Mouse (Mus musculus) small intestine, adult 2 months (tissue): Measurements from ENCODE around the gene Sec16b. TPM values are rescaled to one million over a fixed set of nuclear protein-coding genes. Genes with fewer than 3 reads are reported as not detected.

Experiments
- H3K27ac ChIP-seq: fragments of 200-500 bp; 2 replicates; pipeline ENCODE4 v1.5.1; 2012; ENCODE audit warnings: low read depth, low read length, control low read depth, inconsistent platforms; ENCODE audit not compliant: insufficient read depth
- H3K27me3 ChIP-seq: fragments of 200-500 bp; 2 replicates; pipeline ENCODE4 v1.6.1; 2012; ENCODE audit warnings: mild to moderate bottlenecking, moderate library complexity, low read length, inconsistent platforms; ENCODE audit not compliant: control insufficient read depth, insufficient read depth
- H3K36me3 ChIP-seq: fragments of 200-500 bp; 2 replicates; pipeline ENCODE4 v1.6.1; 2012; ENCODE audit warnings: mild to moderate bottlenecking, low read length, control low read depth, inconsistent platforms; ENCODE audit not compliant: control insufficient read depth, insufficient read depth
- H3K4me1 ChIP-seq: fragments of 200-500 bp; 2 replicates; pipeline ENCODE4 v1.6.1; 2012; ENCODE audit warnings: low read length, inconsistent platforms, mixed read lengths; ENCODE audit not compliant: control insufficient read depth, insufficient read depth, insufficient read length
- H3K4me3 ChIP-seq: fragments of 200-500 bp; 2 replicates; pipeline ENCODE4 v1.5.1; 2012; ENCODE audit warnings: low read depth, mild to moderate bottlenecking, control low read depth, inconsistent platforms, low read length, moderate library complexity
- CTCF ChIP-seq: fragments of 200-500 bp; IDR thresholded peaks from 2 replicates; pipeline ENCODE4 v1.5.1; 2012; ENCODE audit warnings: low read depth, mild to moderate bottlenecking, control low read depth, inconsistent platforms, low read length, moderate library complexity, mixed read lengths; ENCODE audit not compliant: insufficient replicate concordance, insufficient read length; ENCODE audit errors: extremely low read depth
- POLR2A ChIP-seq: fragments of 200-500 bp; IDR thresholded peaks from 2 replicates; pipeline ENCODE4 v1.6.1; 2012; ENCODE audit warnings: low read depth, mild to moderate bottlenecking, control low read depth, inconsistent platforms, low read length, moderate library complexity
- WGBS: fragments of 180-500 bp; shearing (Covaris S2); methylation state at CpG from one replicate; pipeline ENCODE4 v1.1.7; 2018; 5-methylcytosine and 5-hydroxymethylcytosine counted together
- polyA plus RNA-seq: library from polyadenylated mRNA; depleted of rRNA; stranded (reverse); fragments of >200 nt; gene quantifications from 2 replicates; pipeline ENCODE4 v1.2.3, GENCODE M21; 2012

The Sec16b gene
- polyA plus RNA-seq, 1 experiment = 33.0 TPM

DNA sequence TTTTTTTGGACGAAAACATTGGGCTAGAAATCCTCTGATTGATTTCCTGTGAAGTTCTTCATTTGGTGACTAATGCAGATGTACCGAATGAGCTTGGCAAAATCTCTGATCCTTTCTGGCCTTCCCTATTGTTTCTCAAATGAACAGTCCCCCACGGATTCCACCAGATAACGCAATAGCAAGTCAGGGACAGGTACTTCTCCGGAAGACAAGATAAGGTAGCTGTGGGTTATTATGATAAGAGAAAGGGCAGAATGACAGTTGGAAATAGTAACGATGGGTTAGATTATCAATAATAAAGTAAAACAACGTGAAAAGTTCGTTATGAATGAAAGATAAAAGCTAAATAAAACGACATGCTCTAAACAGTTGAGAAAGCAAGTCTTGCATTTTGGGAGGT lies 7.0 kb downstream of the Sec16b start:
- no peaks in the 10 kb centered on the region for H3K36me3 ChIP-seq
- TF ChIP-seq CTCF (no peak), POLR2A (no peak)
- H3K27me3 ChIP-seq = no peaks in the 10 kb centered on the region
- peaks cover 1% of the 10 kb centered on the region; the same call in 1 of the 2 replicates for H3K4me1 ChIP-seq
- WGBS = 55% methylated on average over 9 of the region's 9 CpGs
- H3K4me3 ChIP-seq = no peak overlapping the region
- no peak overlapping the region for H3K27ac ChIP-seq

DNA sequence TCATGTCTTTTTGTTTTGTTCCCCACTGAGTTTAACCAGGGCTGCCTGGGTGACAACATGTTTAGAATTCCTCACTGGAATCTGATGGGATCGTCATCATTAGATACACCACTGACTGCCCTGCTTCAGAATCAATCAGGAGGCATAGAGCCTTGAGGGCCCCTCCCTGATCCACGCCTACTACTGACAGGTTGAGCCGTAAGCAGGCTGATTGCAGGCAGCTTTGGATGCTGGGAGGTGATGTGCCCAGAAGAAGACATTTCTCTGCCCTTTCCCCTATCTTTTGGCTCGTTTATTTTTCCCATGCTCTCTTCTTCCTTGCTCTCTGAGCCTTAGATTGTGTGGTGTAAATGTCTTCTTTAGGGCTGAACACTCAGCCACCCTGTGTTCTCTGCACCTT lies 7.8 kb downstream of the Sec16b start:
- Histone ChIP-seq H3K4me1 (peaks cover 6% of the 10 kb centered on the region; the same call in 1 of the 2 replicates), H3K27me3 (no peaks in the 10 kb centered on the region), H3K27ac (no peak overlapping the region), H3K36me3 (no peaks in the 10 kb centered on the region), H3K4me3 (no peak overlapping the region)
- TF ChIP-seq POLR2A = no peak
- TF ChIP-seq CTCF = no peak
- 33% methylated on average over 4 of the region's 4 CpGs for WGBS

DNA sequence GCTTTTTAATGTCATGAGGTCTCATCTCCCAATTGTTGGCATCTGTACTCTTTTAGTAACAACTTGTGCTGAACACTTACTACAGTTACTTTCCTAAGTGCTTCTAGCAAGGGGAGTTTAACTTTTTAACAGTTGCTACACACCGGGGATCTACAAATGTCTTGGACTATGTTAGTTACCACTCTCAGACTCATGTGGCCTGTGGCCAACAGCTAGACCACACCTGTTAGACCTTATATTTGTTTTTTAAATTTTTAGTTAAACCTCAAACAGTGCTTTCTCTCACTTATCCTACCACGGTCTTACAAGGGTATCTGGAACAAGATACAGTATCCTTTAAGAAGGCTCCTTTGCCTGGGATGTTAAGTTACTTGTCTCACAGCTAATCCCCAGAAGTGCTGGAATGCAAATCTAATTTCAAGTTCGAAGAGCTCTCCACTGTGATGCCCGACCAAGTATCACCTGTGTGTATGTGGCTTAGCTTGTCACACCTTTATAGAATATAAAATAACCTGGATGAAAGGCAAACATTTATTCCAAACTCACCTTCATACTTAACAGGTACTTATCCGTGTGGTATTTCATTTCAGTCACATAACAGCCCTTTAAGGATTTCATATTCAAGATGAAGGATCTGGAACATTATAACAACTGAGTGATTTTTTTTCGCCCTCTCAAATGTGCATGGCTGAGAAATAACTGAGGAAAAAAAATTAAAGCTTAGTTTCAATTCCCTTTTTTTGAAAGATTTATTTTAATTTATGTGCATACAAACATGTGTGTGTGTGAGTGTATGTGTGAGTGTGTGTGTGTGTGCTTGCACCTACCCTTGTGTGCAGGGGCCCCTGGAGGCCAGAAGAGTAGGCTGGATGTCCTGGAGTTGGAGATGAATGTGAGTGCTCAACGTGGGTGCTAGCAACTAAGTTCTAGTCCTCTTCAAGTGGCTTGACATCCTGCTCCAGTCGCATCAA lies 10.6 kb downstream of the Sec16b start:
- Histone ChIP-seq H3K27ac (no peak overlapping the region), H3K4me3 (no peak overlapping the region), H3K4me1 (peaks cover 7% of the 10 kb centered on the region; the same call in 1 of the 2 replicates), H3K36me3 (no peaks in the 10 kb centered on the region), H3K27me3 (no peaks in the 10 kb centered on the region)
- WGBS = 78% methylated on average over 8 of the region's 8 CpGs
- TF ChIP-seq CTCF (no peak), POLR2A (no peak)

DNA sequence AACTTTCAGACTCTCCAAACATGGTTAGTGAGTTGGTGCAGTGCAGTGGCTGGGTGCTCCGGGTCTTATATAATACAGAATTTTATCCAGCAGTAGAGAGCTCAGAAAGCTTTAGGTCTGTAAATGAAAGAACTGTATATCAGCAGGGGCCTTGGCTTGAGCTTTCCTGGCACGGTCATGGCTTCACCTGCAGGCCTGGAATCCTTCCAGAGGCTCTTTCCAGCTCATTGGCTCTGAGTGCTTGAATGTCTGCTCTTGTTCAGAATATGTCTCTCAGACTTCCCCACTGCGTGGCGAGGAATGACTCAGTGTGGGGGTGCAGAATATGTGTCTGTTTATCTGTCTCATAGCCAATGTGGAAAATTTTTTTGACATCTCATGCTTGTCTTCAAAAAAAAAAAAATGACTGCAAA lies 11.6 kb downstream of the Sec16b start:
- Histone ChIP-seq H3K4me3 (no peak overlapping the region), H3K4me1 (peaks cover 7% of the 10 kb centered on the region; the same call in 1 of the 2 replicates), H3K36me3 (no peaks in the 10 kb centered on the region), H3K27me3 (no peaks in the 10 kb centered on the region), H3K27ac (no peak overlapping the region)
- 10% methylated on average over 4 of the region's 4 CpGs for WGBS
- TF ChIP-seq POLR2A (no peak), CTCF (no peak)

DNA sequence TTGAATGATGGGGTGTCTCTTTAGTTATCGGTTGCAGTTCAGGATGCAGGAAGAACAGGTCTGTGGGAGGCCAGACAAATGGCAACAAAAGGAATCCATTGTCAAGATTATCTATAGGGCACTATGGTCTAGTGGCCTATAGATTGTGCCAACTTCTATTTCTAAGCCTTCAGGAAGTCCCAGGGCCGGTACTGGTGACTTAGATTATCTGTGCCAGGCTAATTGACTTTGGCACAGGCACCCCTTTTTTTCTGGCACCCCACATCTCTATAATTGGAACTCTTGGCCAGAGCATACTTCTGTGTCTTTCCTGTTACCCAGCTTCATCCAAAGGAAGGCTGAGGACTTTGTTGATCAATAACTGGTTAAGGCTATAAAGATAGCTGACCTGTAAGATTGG lies 12.9 kb downstream of the Sec16b start:
- 22% methylated on average over 2 of the region's 2 CpGs for WGBS
- H3K4me3 ChIP-seq = no peak overlapping the region
- no peaks in the 10 kb centered on the region for H3K36me3 ChIP-seq
- peak overlapping the region; percentile 31; the same call in 1 of the 2 replicates for H3K27ac ChIP-seq
- TF ChIP-seq CTCF (no peak), POLR2A (no peak)
- H3K4me1 ChIP-seq = peaks cover 7% of the 10 kb centered on the region; the same call in 1 of the 2 replicates
- no peaks in the 10 kb centered on the region for H3K27me3 ChIP-seq

DNA sequence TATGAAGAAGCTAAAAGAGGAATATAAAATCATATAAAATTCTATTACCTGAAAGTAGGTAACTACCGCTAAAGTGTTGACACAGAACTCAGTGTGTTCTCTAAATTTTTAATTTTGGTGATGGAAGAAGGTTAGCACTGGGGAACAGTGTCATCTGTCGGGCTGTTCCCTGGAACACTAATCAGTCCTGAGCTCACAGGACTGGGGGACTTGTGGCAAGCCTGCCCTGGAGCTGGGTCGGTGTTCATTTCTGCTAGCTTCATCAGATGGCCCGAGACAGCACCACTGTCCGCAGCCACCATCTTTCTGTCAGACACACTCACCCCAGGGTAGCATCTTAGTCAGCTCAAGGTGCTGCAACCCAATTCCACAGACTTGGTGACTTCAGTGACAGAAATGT lies 15.8 kb downstream of the Sec16b start:
- no peak overlapping the region for H3K4me3 ChIP-seq

DNA sequence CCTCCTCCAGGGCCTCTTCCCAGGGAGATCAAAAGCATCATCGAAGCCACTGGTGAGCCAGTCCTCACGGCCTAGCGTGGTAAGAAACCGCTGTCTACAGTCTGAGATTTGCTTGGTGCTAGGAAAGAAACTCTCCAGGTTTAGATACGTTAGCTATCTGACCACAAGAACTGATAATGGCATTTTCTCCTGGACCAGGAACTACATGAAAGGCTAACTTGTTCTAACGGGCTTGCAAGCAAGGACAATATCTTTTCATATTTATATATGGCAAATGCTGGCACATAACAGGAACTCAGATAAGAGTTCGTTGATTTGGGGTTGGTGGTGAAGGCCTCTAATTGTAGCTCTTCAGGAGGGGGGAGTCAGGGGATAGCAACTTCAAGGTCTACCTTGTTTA lies 18.2 kb downstream of the Sec16b start:
- Histone ChIP-seq H3K27me3 (no peaks in the 10 kb centered on the region), H3K27ac (no peak overlapping the region), H3K4me1 (peaks cover 9% of the 10 kb centered on the region), H3K36me3 (peaks cover 5% of the 10 kb centered on the region), H3K4me3 (no peak overlapping the region)
- whole genome bisulfite sequencing = 26% methylated on average over 7 of the region's 7 CpGs
- TF ChIP-seq POLR2A (no peak), CTCF (no peak)

More for the DNA sequence above, 15.8 kb downstream of the Sec16b start:
- Histone ChIP-seq H3K4me1 (peaks cover 14% of the 10 kb centered on the region), H3K36me3 (no peaks in the 10 kb centered on the region), H3K27me3 (no peaks in the 10 kb centered on the region), H3K27ac (no peak overlapping the region)
- TF ChIP-seq POLR2A (no peak), CTCF (no peak)
- 97% methylated on average over 5 of the region's 5 CpGs for WGBS
